In genomic region chr16:64316831-64317230, GRCm38 (mm10) we compare ENCODE assay signal across 25 mouse cellular contexts.
DNase-seq lines count a peak whose midpoint lies in the region; ATAC-seq lines count a peak whose summit lies in the region.
"Had no signal": no experiment of that assay in that cellular context is flagged by ENCODE, and none has a peak within 500 bp of the region (broad histone marks: within the 10 kb centered on the region; RNA-seq: fewer than 3 reads in every experiment).

No protein-coding gene starts in this region.

- 50% methylated on average over 1 of the region's 1 CpGs for WGBS in heart, embryonic 11.5 days (ENCODE audit: insufficient replicate concordance)

- H3K4me3 ChIP-seq in heart, embryonic 11.5 days (ENCODE audit: low read depth, low read length), result no peak overlapping the region
- H3K4me3 ChIP-seq: embryonic facial prominence, embryonic 13.5 days; embryonic facial prominence, embryonic 15.5 days; erythroblast, embryonic 14.5 days; forebrain, embryonic 10.5 days; forebrain, embryonic 12.5 days had no signal

- H3K36me3 ChIP-seq in heart, embryonic 11.5 days (ENCODE audit: control insufficient read depth, insufficient read depth, low read length), result no peaks in the 10 kb centered on the region
- H3K36me3 ChIP-seq: embryonic facial prominence, embryonic 13.5 days; embryonic facial prominence, embryonic 15.5 days; forebrain, embryonic 10.5 days; forebrain, embryonic 12.5 days; G1E had no signal

- H3K9me3 ChIP-seq in heart, embryonic 11.5 days (replicated peaks; ENCODE audit: control insufficient read depth, low read length), result no peaks in the 10 kb centered on the region
- H3K9me3 ChIP-seq: embryonic facial prominence, embryonic 13.5 days; embryonic facial prominence, embryonic 15.5 days; forebrain, embryonic 10.5 days; forebrain, embryonic 12.5 days; G1E had no signal

- ATAC-seq in cerebellum, adult (ENCODE audit: insufficient number of reproducible peaks, low FRiP score, low TSS enrichment), result peak; percentile 46; the same call in 1 of the 2 replicates
- ATAC-seq in heart, embryonic 11.5 days (replicated peaks; ENCODE audit: insufficient number of reproducible peaks, low FRiP score, low TSS enrichment), result no peak
- ATAC-seq: activated CD4-positive, CD25-positive, alpha-beta regulatory T cell, adult 4 months; CD4-positive, CD25-positive, alpha-beta regulatory T cell, adult 4 months; forebrain, embryonic 14.5 days; forebrain, embryonic 16.5 days; Patski had no signal

- H3K27me3 ChIP-seq in heart, embryonic 11.5 days (ENCODE audit: control insufficient read depth, insufficient read depth, low read length), result no peaks in the 10 kb centered on the region
- H3K27me3 ChIP-seq: CH12.LX; embryonic facial prominence, embryonic 13.5 days; embryonic facial prominence, embryonic 15.5 days; forebrain, embryonic 12.5 days; Patski had no signal

- intact Hi-C loops in heart, postnatal 14 days (cut with DNase I), result no loop called here

- H3K4me1 ChIP-seq in heart, embryonic 11.5 days (ENCODE audit: control insufficient read depth, insufficient read depth, low read length), result no peaks in the 10 kb centered on the region
- H3K4me1 ChIP-seq: embryonic facial prominence, embryonic 13.5 days; embryonic facial prominence, embryonic 15.5 days; forebrain, embryonic 10.5 days; forebrain, embryonic 12.5 days had no signal

- no peak overlapping the region for H3K4me2 ChIP-seq in heart, embryonic 11.5 days
- H3K4me2 ChIP-seq: embryonic facial prominence, embryonic 13.5 days; embryonic facial prominence, embryonic 15.5 days; forebrain, embryonic 12.5 days had no signal

- no peak overlapping the region for H3K27ac ChIP-seq in heart, embryonic 11.5 days (ENCODE audit: low read depth, low read length)
- H3K27ac ChIP-seq: embryonic facial prominence, embryonic 13.5 days; embryonic facial prominence, embryonic 15.5 days; forebrain, embryonic 10.5 days; forebrain, embryonic 12.5 days had no signal

- DNase-seq in cerebellum, postnatal 4 days (ENCODE audit: low spot score in 2 of 2), result no peak
- peak; percentile 68 for DNase-seq in brain, adult 2 months (ENCODE audit: low read depth, low spot score)
- DNase-seq in cerebellum, adult 18-20 months, result peak; percentile 33 to 38
- peak; percentile 51 for DNase-seq in cerebellum, adult 9-11 months
- DNase-seq in heart, postnatal 14 days, result no peak
- no peak for DNase-seq in urinary bladder, postnatal 14 days (ENCODE audit: low spot score)
- DNase-seq: adrenal gland, adult 2 months; adrenal gland, postnatal 10 days; adrenal gland, postnatal 25 days; B cell, adult 2 months; embryo, embryonic 11 days had no signal

- H3K9ac ChIP-seq in heart, embryonic 11.5 days (ENCODE audit: low read depth, low read length), result no peak overlapping the region
- H3K9ac ChIP-seq: embryonic facial prominence, embryonic 13.5 days; embryonic facial prominence, embryonic 15.5 days; forebrain, embryonic 12.5 days had no signal

Comparison
In these comparisons a context has a peak if more than half of its experiments do, and no peak if none do; other contexts are left out.
1. DNase-seq: peak in brain, adult 2 months (single experiment), cerebellum, adult 18-20 months (2 of 2) and cerebellum, adult 9-11 months (single experiment); none in cerebellum, postnatal 4 days (0 of 2), heart, postnatal 14 days (0 of 2) and urinary bladder, postnatal 14 days (single experiment).